Mouse (Mus musculus) midbrain, embryonic 16.5 days (tissue): Measurements from ENCODE around the gene Gm21992. TPM values are rescaled to one million over a fixed set of nuclear protein-coding genes. Genes with fewer than 3 reads are reported as not detected.

ENCODE experiments used
- ATAC-seq: fragments of 200-750 bp; cut with Nextera tagmentation; 2 replicates; pipeline ENCODE4 v1.8.0; 2017; ENCODE audit warnings: moderate TSS enrichment
- H3K27ac ChIP-seq: fragments of 300-500 bp; sonication (generic); 2 replicates; pipeline ENCODE4 v1.5.1; 2014; ENCODE audit warnings: mild to moderate bottlenecking, low read length, mixed read lengths
- H3K27me3 ChIP-seq: fragments of 300-500 bp; sonication (generic); 2 replicates; pipeline ENCODE4 v1.6.1; 2014; ENCODE audit warnings: low read depth, low read length, mixed read lengths; ENCODE audit not compliant: control insufficient read depth, insufficient read depth
- H3K36me3 ChIP-seq: fragments of 300-500 bp; sonication (generic); 2 replicates; pipeline ENCODE4 v1.6.1; 2014; ENCODE audit warnings: mild to moderate bottlenecking, low read length, moderate library complexity, mixed read lengths; ENCODE audit not compliant: control insufficient read depth, insufficient read depth
- H3K4me1 ChIP-seq: fragments of 300-500 bp; sonication (generic); 2 replicates; pipeline ENCODE4 v1.6.1; 2014; ENCODE audit warnings: mild to moderate bottlenecking, low read length, mixed read lengths; ENCODE audit not compliant: control insufficient read depth, insufficient read depth
- H3K4me2 ChIP-seq: fragments of 300-500 bp; sonication (generic); 2 replicates; pipeline ENCODE4 v1.6.1; 2014; ENCODE audit warnings: mild to moderate bottlenecking, low read length, mixed read lengths
- H3K4me3 ChIP-seq: fragments of 300-500 bp; sonication (generic); 2 replicates; pipeline ENCODE4 v1.5.1; 2014; ENCODE audit warnings: low read depth, mild to moderate bottlenecking, low read length, moderate library complexity, mixed read lengths
- H3K9ac ChIP-seq: fragments of 300-500 bp; sonication (generic); 2 replicates; pipeline ENCODE4 v1.6.1; 2014; ENCODE audit warnings: low read depth, low read length, mixed read lengths
- H3K9me3 ChIP-seq: fragments of 300-500 bp; sonication (generic); replicated peaks from 2 replicates; pipeline ENCODE4 v1.6.1; 2014; ENCODE audit warnings: mild to moderate bottlenecking, low read length, mixed read lengths; ENCODE audit not compliant: control insufficient read depth, poor library complexity, severe bottlenecking
- WGBS: fragments of 180-500 bp; shearing (Covaris S2); extraction: QIAGEN DNeasy Blood & Tissue Kit; methylation state at CpG from one replicate; pipeline ENCODE4 v1.1.7; 2014; 5-methylcytosine and 5-hydroxymethylcytosine counted together
- polyA plus RNA-seq: library from polyadenylated mRNA; unstranded; fragments of >200 nt; fragmentation: Nextera tagmentation; extraction: Ambion mirVana; gene quantifications from 2 replicates; pipeline ENCODE4 v1.2.1, GENCODE M21; 2015

Gene Gm21992
- polyA plus RNA-seq, 1 experiment from 2014 or later: 19.0 TPM

DNA sequence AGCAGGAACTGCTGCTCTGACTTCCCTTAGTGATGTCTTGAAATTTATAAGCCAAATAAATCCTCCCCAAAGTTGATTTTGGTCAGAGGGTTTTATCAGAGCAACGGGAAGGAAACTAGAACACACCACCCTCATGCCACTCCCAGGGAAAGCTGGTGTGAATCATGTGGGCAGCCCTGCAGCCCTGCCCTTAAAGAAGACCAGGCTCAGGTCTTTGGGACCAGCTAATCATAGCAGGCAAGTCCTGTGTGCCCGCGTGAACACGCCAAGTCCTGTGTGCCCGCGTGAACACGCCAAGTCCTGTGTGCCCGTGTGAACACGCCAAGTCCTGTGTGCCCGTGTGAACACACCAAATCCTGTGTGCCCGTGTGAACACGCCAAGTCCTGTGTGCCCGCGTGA lies 94.7 kb downstream of the Gm21992 start:
- Histone ChIP-seq H3K9ac (no peak overlapping the region), H3K27ac (no peak overlapping the region), H3K27me3 (no peaks in the 10 kb centered on the region), H3K4me1 (peaks cover 22% of the 10 kb centered on the region), H3K36me3 (0 out of 2 replicates have a peak, but pooled peaks cover 6% of the 10 kb centered on the region), H3K9me3 (no peaks in the 10 kb centered on the region), H3K4me3 (no peak overlapping the region), H3K4me2 (no peak overlapping the region)
- 97% methylated on average over 14 of the region's 14 CpGs for WGBS
- ATAC-seq: no peak

DNA sequence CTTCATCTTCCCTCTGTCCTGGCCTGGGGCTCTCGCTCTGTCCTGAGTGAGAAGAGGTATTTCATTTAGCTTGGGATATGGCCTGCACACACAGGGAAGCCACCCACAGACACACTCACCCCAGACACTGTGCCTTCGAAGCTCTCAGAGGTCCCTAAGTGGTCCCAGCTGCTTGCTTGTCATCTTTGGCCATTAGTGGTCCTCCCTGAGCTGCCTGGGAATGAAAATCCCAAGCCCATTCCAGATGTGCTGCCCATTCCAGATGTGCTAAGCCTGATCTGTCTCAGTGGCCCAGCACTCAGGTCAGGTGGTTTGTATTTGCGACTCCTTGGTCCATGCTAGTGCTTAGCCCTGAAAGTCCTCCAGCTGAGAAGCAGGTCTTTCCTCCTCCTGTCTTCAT lies 97.5 kb downstream of the Gm21992 start:
- Histone ChIP-seq H3K9ac (peak overlapping the region; percentile 93), H3K4me3 (peak overlapping the region; percentile 87), H3K27ac (no peak overlapping the region), H3K27me3 (no peaks in the 10 kb centered on the region), H3K4me1 (peaks cover 32% of the 10 kb centered on the region), H3K36me3 (no peaks in the 10 kb centered on the region), H3K9me3 (no peaks in the 10 kb centered on the region), H3K4me2 (peak overlapping the region; percentile 86)
- no peak for ATAC-seq
- WGBS: 43% methylated on average over 3 of the region's 3 CpGs

DNA sequence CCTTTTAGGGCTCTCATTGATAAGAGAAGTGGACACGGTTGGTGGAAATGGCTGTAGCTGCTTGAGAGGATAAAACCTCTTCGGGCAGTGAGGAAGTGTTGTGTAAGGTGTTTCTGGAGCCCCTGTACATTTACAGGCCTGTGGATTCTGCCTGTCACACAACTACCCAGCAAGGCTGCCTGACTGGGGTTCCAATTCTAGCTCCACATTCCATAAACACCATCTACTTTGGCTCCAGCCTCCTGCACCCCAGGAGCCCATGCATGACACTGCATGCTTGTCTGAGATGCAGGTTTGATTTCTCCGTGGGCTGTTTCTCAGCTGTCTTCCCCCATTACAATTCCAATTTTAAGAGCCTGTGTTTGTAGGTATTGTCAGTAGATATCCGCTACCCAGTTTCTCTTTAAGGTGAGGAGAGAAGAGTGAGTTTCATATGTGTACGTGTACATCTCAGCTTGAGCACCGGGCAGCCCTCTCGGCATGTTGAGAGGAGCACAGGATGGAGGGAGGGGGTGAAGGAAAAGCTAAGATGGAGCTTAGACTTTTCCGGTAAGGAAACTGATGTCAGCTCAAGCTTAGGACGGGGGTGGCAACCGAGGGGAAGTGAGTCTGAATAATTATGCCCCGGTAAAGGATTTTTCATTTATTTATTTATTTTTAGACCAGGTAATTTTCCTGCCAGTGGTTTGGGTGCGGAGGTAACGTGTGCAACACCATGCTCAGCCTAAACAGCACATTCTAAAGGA lies 98.5 kb downstream of the Gm21992 start:
- Histone ChIP-seq H3K4me1 (peaks cover 32% of the 10 kb centered on the region), H3K9ac (peak overlapping the region; percentile 93), H3K27me3 (no peaks in the 10 kb centered on the region), H3K4me2 (peak overlapping the region; percentile 86), H3K27ac (peak overlapping the region; percentile 91), H3K36me3 (no peaks in the 10 kb centered on the region), H3K9me3 (no peaks in the 10 kb centered on the region), H3K4me3 (peak overlapping the region; percentile 87)
- 18% methylated on average over 13 of the region's 13 CpGs for WGBS
- ATAC-seq: 0 out of 2 replicates have a peak, but pooled peaks have one; percentile 4

DNA sequence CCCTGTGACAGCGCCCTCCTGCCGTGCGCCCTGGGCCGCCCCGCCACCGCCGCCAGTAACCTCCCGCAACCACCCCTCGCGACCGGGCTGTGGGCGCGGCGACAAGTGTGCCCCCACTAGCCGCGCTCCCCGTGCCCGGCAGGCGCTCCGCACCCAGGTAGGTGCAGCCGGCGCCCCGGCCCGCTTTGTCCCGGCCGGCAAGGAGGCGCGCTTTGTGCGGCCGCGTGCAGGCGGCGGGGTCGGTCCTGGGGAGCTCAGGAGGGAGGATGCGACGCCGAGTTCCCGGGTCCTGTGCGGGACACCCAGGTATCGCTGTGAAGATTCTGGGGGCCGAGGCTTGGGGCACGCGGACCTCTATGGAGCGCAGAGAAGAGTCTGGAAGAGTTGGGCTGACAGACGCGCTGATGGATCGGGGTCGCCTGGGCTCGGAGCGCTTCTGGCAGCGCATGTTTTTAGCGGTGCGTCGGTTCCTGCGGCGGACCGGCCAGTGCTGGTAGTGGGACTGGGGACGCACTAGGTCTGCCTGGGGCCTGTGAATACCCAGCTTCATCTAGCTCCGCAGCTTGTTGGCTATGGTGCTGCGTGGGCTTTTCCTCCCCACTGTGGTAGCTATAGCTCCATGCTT lies 99.1 kb downstream of the Gm21992 start:
- H3K9me3 ChIP-seq: no peaks in the 10 kb centered on the region
- peak overlapping the region; percentile 91 for H3K27ac ChIP-seq
- under 1% methylated on average over 53 of the region's 60 CpGs for WGBS
- H3K4me1 ChIP-seq: peaks cover 32% of the 10 kb centered on the region
- H3K9ac ChIP-seq: peak overlapping the region; percentile 93
- H3K4me3 ChIP-seq: peak overlapping the region; percentile 87
- H3K27me3 ChIP-seq: no peaks in the 10 kb centered on the region
- no peaks in the 10 kb centered on the region for H3K36me3 ChIP-seq
- peak overlapping the region; percentile 86 for H3K4me2 ChIP-seq
- peak; percentile 61 for ATAC-seq

DNA sequence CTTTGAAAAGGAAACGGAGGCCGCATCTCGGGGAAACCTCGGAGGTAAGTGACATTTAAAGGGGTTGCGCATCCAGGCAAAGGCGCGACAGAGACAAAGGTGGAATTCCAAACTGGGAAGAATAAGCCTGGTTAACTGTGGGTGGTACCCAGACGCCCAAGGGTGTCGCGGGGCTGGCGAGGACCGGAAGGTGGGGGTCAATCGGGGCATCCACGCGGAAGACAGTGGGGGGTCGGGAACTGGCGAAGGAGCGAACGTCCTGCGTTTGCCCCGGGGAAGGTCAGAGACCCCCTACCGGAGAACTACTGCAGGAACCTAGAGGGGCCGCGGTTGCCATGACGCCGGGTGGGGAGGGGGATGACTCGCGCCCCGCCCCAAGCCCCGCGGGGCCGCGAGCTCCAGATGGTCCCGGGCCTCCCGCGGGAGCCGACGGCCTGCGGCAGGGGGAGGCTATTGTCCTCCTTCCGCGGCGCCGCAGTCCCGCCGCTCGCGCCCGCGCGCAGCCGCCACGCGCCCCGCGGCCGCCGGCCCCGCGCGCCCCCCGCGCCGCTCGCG lies 99.7 kb downstream of the Gm21992 start:
- H3K27me3 ChIP-seq: no peaks in the 10 kb centered on the region

DNA sequence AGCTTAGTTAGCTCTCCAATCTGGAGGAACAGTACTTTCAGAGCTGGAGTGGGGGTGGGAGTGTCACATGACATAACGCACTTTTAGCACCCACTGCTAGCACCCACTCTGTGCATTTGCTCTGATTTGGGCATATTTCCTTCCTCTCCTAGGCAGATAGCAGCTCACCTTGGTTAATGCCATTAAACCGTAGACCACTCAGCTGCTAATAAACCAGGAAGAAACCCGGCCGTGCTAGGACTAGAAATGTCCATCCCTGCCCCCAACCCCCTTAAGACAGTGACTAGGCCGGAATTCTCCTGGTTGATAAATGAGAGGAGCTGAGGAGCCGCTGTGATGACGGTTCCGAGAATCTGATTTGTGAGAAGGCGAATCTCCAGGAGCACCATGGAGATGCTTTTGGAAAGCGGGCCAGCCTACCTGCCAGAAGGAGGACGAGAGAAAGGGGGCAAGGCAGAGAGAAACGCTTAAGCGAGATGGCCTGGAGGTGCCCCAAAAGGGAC lies 100.3 kb downstream of the Gm21992 start, which contains the start of gene Sptbn2:
Sptbn2 (plus strand) TSS at position 70 of the 503 bp plus-strand sequence.
- H3K9me3 ChIP-seq: no peaks in the 10 kb centered on the region
- no peaks in the 10 kb centered on the region for H3K36me3 ChIP-seq
- no peaks in the 10 kb centered on the region for H3K27me3 ChIP-seq
- peak within 1 kb of the TSS; percentile 91 for H3K27ac ChIP-seq
- H3K9ac ChIP-seq: peak within 1 kb of the TSS; percentile 93
- peak; percentile 34 for ATAC-seq
- peak within 1 kb of the TSS; percentile 86 for H3K4me2 ChIP-seq
- H3K4me3 ChIP-seq: peak within 1 kb of the TSS; percentile 87
- peaks cover 32% of the 10 kb centered on the region for H3K4me1 ChIP-seq
- WGBS: 3% methylated on average over 13 of the region's 13 CpGs

More for the DNA sequence above, 99.7 kb downstream of the Gm21992 start:
- peak overlapping the region; percentile 93 for H3K9ac ChIP-seq
- WGBS: 0% methylated on average over 23 of the region's 65 CpGs
- ATAC-seq: peak; percentile 81
- H3K4me1 ChIP-seq: peaks cover 32% of the 10 kb centered on the region
- peak overlapping the region; percentile 86 for H3K4me2 ChIP-seq
- H3K36me3 ChIP-seq: no peaks in the 10 kb centered on the region
- H3K4me3 ChIP-seq: peak overlapping the region; percentile 87
- peak overlapping the region; percentile 91 for H3K27ac ChIP-seq
- no peaks in the 10 kb centered on the region for H3K9me3 ChIP-seq

DNA sequence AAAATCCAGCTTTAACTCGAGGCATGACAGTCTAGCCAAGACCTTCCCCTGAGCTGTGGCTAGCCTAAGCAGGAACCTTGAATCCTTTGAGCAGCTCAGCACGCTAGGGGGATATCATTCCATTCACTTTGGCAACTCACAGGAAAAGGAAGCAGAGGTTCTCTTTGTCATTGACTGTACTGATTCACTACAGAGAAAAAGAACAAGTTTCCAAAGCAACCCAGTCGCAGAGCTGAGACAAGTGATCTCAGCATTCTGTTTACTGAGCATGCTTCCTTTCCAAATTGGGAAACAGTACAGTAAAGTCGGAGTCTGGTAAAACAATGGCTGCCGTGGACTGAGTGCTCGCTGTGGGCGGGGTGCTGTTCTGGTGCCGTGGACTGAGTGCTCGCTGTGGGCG lies 102.6 kb downstream of the Gm21992 start:
- no peak for ATAC-seq
- Histone ChIP-seq H3K36me3 (no peaks in the 10 kb centered on the region), H3K9me3 (no peaks in the 10 kb centered on the region), H3K4me1 (peaks cover 19% of the 10 kb centered on the region), H3K4me2 (no peak overlapping the region), H3K4me3 (no peak overlapping the region), H3K27ac (no peak overlapping the region), H3K27me3 (no peaks in the 10 kb centered on the region), H3K9ac (no peak overlapping the region)
- 86% methylated on average over 10 of the region's 10 CpGs for WGBS

DNA sequence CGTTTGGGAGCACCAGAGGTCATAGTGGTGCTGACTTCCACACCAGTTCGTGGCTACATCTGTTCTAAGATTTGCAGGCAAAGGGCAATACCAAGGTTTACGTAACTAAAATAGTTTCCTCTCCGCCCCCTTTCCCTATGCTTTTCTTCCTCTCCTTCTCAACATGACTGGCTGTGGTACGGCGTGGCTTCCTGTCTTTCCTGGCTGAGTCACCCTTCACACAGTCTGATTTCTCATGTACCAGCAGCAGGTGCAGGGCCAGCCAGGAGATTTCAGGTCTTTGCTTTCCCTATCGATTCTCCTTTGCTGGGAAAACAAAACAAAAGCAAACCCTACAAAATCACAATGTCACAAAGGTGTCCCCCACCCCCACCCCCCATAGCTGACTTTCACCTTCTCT lies 110.2 kb downstream of the Gm21992 start:
- ATAC-seq: no peak
- H3K4me2 ChIP-seq: no peak overlapping the region
- H3K27ac ChIP-seq: no peak overlapping the region
- H3K4me1 ChIP-seq: peaks cover 13% of the 10 kb centered on the region
- H3K36me3 ChIP-seq: no peaks in the 10 kb centered on the region
- 77% methylated on average over 7 of the region's 7 CpGs for WGBS
- H3K4me3 ChIP-seq: no peak overlapping the region
- H3K9me3 ChIP-seq: no peaks in the 10 kb centered on the region
- H3K27me3 ChIP-seq: peaks cover 8% of the 10 kb centered on the region; the same call in 1 of the 2 replicates
- no peak overlapping the region for H3K9ac ChIP-seq
